Mouse (Mus musculus) CH12.LX (cell line): ENCODE measurements around the gene Mmadhc. TPM values are rescaled to one million over a fixed set of nuclear protein-coding genes. Genes with fewer than 3 reads are reported as not detected.

Source experiments
- DNase-seq: peaks from one replicate; pipeline ENCODE4 v3.0.0-alpha.2; 2013; ENCODE audit errors: extremely low read depth
- H3K27ac ChIP-seq: 2 replicates; pipeline ENCODE4 v1.5.1; 2012; ENCODE audit warnings: low read depth, mild to moderate bottlenecking, control low read depth, moderate library complexity; ENCODE audit not compliant: insufficient read depth
- H3K27me3 ChIP-seq: replicated peaks from 2 replicates; pipeline ENCODE3; 2012; ENCODE audit warnings: inconsistent platforms
- H3K36me3 ChIP-seq, 2 experiments: replicated peaks in 1 of 2; 2 replicates each; pipeline versions ENCODE3 to v1.6.1; 2012; ENCODE audit warnings: inconsistent platforms in 1 of 2, low read length in 1 of 2, mild to moderate bottlenecking in 1 of 2, mixed read lengths in 1 of 2, moderate library complexity in 1 of 2; ENCODE audit not compliant: control insufficient read depth in 1 of 2, insufficient read depth in 1 of 2
- H3K4me1 ChIP-seq, 2 experiments: 2 replicates each; pipeline ENCODE4 v1.6.1; 2012; ENCODE audit warnings: inconsistent platforms in 1 of 2, moderate library complexity in 1 of 2; ENCODE audit not compliant: insufficient read depth in 2 of 2, control insufficient read depth in 1 of 2
- H3K4me2 ChIP-seq: 2 replicates; pipeline ENCODE4 v1.6.1; 2012; ENCODE audit warnings: low read depth, mild to moderate bottlenecking, control low read depth; ENCODE audit not compliant: poor library complexity, insufficient read depth, severe bottlenecking
- H3K4me3 ChIP-seq, 3 experiments: fragments of 150-350 bp in 1 of 3; sonication (generic) in 1 of 3; replicated peaks in 1 of 3; 2 replicates each; pipeline versions ENCODE3 to v1.5.1; 2011 to 2012; ENCODE audit warnings: low read depth in 2 of 3, low read length in 2 of 3, mild to moderate bottlenecking in 2 of 3, moderate library complexity in 2 of 3, control low read depth in 1 of 3, improper control_type of control experiment in 1 of 3, inconsistent platforms in 1 of 3, mixed read lengths in 1 of 3; ENCODE audit not compliant: poor library complexity in 1 of 3
- H3K79me2 ChIP-seq: replicated peaks from 2 replicates; pipeline ENCODE4 v1.6.1; 2012; ENCODE audit warnings: mild to moderate bottlenecking, moderate library complexity; ENCODE audit not compliant: control insufficient read depth, poor library complexity, insufficient read depth, severe bottlenecking; ENCODE audit errors: extremely low read depth
- H3K9ac ChIP-seq: 2 replicates; pipeline ENCODE4 v1.6.1; 2012; ENCODE audit warnings: low read depth, mild to moderate bottlenecking, control low read depth, moderate library complexity; ENCODE audit not compliant: insufficient read depth
- H3K9me3 ChIP-seq: replicated peaks from 2 replicates; pipeline ENCODE3; 2012; ENCODE audit warnings: low read length, inconsistent platforms, mixed read lengths
- BHLHE40 ChIP-seq: IDR thresholded peaks from 2 replicates; pipeline ENCODE4 v1.6.1; 2011; ENCODE audit warnings: mild to moderate bottlenecking, low read depth, low read length, improper control_type of control experiment
- CHD1 ChIP-seq: IDR thresholded peaks from 2 replicates; pipeline ENCODE4 v1.6.1; 2012; ENCODE audit warnings: low read depth, low read length, improper control_type of control experiment, inconsistent platforms
- CHD2 ChIP-seq: IDR thresholded peaks from 2 replicates; pipeline ENCODE4 v1.6.1; 2011; ENCODE audit warnings: low read length, improper control_type of control experiment
- CTCF ChIP-seq, 2 experiments: IDR thresholded peaks in 1 of 2; conservative IDR thresholded peaks in 1 of 2; 2 replicates each; pipeline ENCODE4 v1.5.1; 2011 to 2012; ENCODE audit warnings: low read depth in 2 of 2, low read length in 2 of 2, improper control_type of control experiment in 1 of 2, inconsistent platforms in 1 of 2, mild to moderate bottlenecking in 1 of 2, moderate library complexity in 1 of 2
- E2F4 ChIP-seq: IDR thresholded peaks from 2 replicates; pipeline ENCODE4 v1.6.1; 2011; ENCODE audit warnings: low read depth, low read length, improper control_type of control experiment; ENCODE audit not compliant: insufficient replicate concordance
- ETS1 ChIP-seq: conservative IDR thresholded peaks from 2 replicates; pipeline ENCODE4 v1.6.1; 2012; ENCODE audit warnings: low read depth, mild to moderate bottlenecking, inconsistent platforms, low read length, improper control_type of control experiment, moderate library complexity
- GABPA ChIP-seq: IDR thresholded peaks from 2 replicates; pipeline ENCODE4 v1.6.1; 2012; ENCODE audit warnings: low read depth, low read length, improper control_type of control experiment, inconsistent platforms; ENCODE audit not compliant: insufficient replicate concordance
- IRF4 ChIP-seq: IDR thresholded peaks from 2 replicates; pipeline ENCODE4 v1.6.1; 2014; ENCODE audit warnings: low read depth, mild to moderate bottlenecking, inconsistent platforms, low read length, improper control_type of control experiment
- JUN ChIP-seq: IDR thresholded peaks from 2 replicates; pipeline ENCODE4 v1.6.1; 2011; ENCODE audit warnings: low read depth, mild to moderate bottlenecking, low read length, improper control_type of control experiment, moderate library complexity; ENCODE audit not compliant: insufficient read depth
- JUND ChIP-seq: conservative IDR thresholded peaks from 2 replicates; pipeline ENCODE4 v1.6.1; 2011; ENCODE audit warnings: low read depth, low read length, improper control_type of control experiment
- KAT2A ChIP-seq: IDR thresholded peaks from 2 replicates; pipeline ENCODE4 v1.6.1; 2012; ENCODE audit warnings: low read length, improper control_type of control experiment, inconsistent platforms; ENCODE audit not compliant: insufficient replicate concordance
- MAFK ChIP-seq: IDR thresholded peaks from 2 replicates; pipeline ENCODE4 v1.6.1; 2011; ENCODE audit warnings: low read length, improper control_type of control experiment; ENCODE audit not compliant: insufficient replicate concordance
- MAZ ChIP-seq: IDR thresholded peaks from 2 replicates; pipeline ENCODE4 v1.6.1; 2012; ENCODE audit warnings: low read depth, mild to moderate bottlenecking, inconsistent platforms, low read length, improper control_type of control experiment, moderate library complexity
- MXI1 ChIP-seq: IDR thresholded peaks from 2 replicates; pipeline ENCODE4 v1.6.1; 2011; ENCODE audit warnings: mild to moderate bottlenecking, low read depth, low read length, improper control_type of control experiment
- MYC ChIP-seq: IDR thresholded peaks from 2 replicates; pipeline ENCODE4 v1.6.1; 2011; ENCODE audit warnings: low read depth, mild to moderate bottlenecking, improper control_type of control experiment, low read length
- POLR2AphosphoS2 ChIP-seq: IDR thresholded peaks from 2 replicates; pipeline ENCODE4 v1.6.1; 2011; ENCODE audit warnings: low read depth, low read length, improper control_type of control experiment
- RAD21 ChIP-seq: IDR thresholded peaks from 2 replicates; pipeline ENCODE4 v1.6.1; 2011; ENCODE audit warnings: low read depth, mild to moderate bottlenecking, low read length, improper control_type of control experiment, moderate library complexity
- RCOR1 ChIP-seq: conservative IDR thresholded peaks from 2 replicates; pipeline ENCODE4 v1.6.1; 2012; ENCODE audit warnings: low read depth, mild to moderate bottlenecking, inconsistent platforms, low read length, improper control_type of control experiment
- SIN3A ChIP-seq: IDR thresholded peaks from 2 replicates; pipeline ENCODE4 v1.6.1; 2012; ENCODE audit warnings: low read length, improper control_type of control experiment, inconsistent platforms
- SMC3 ChIP-seq: IDR thresholded peaks from 2 replicates; pipeline ENCODE4 v1.6.1; 2011; ENCODE audit warnings: low read depth, low read length, improper control_type of control experiment
- TCF12 ChIP-seq: IDR thresholded peaks from 2 replicates; pipeline ENCODE4 v1.6.1; 2014; ENCODE audit warnings: low read depth, mild to moderate bottlenecking, inconsistent platforms, low read length, improper control_type of control experiment
- UBTF ChIP-seq: IDR thresholded peaks from 2 replicates; pipeline ENCODE4 v1.6.1; 2012; ENCODE audit warnings: low read depth, mild to moderate bottlenecking, inconsistent platforms, low read length, improper control_type of control experiment, moderate library complexity
- USF1 ChIP-seq: IDR thresholded peaks from 2 replicates; pipeline ENCODE4 v1.6.1; 2014; ENCODE audit warnings: low read depth, mild to moderate bottlenecking, inconsistent platforms, low read length, improper control_type of control experiment
- ZC3H11A ChIP-seq: IDR thresholded peaks from 2 replicates; pipeline ENCODE4 v1.6.1; 2012; ENCODE audit warnings: low read depth, mild to moderate bottlenecking, inconsistent platforms, low read length, improper control_type of control experiment
- ZKSCAN1 ChIP-seq: IDR thresholded peaks from 2 replicates; pipeline ENCODE4 v1.6.1; 2012; ENCODE audit warnings: low read depth, inconsistent platforms, low read length, improper control_type of control experiment, borderline replicate concordance
- dilution Hi-C: fragments of 300-500 bp; cut with MboI; formaldehyde crosslinking; loops from 2 replicates; pipeline ENCODE4 v1.14.3; 2020; ENCODE audit warnings: low sequenced_read_pairs; ENCODE audit not compliant: extremely low pct_unique_long_range_greater_than_20kb, extremely low pct_ligation_motif_present
- in situ Hi-C: fragments of 300-500 bp; cut with MboI; formaldehyde crosslinking; loops from 3 replicates; pipeline ENCODE4 v1.14.3; 2019; ENCODE audit warnings: low sequenced_read_pairs, low pct_ligation_motif_present, low pct_unique_long_range_greater_than_20kb, mixed read lengths
- polyA plus RNA-seq: library from polyadenylated mRNA; unstranded; fragments of >175 nt; gene quantifications from 2 replicates; pipeline ENCODE4 v1.2.1, GENCODE M21; 2012; ENCODE audit warnings: low read depth; ENCODE audit not compliant: insufficient read length
- total RNA-seq, 2 experiments: library from RNA; depleted of rRNA; stranded (reverse); fragments of 300-350 nt in 1 of 2; fragments of >200 nt in 1 of 2; gene quantifications; 2 replicates each; pipeline ENCODE4 v1.2.3; 2012 to 2014

The Mmadhc gene
- total and polyA plus RNA-seq, 3 experiments = 74.9 to 142 (median 99.1) TPM

GRCm38 (mm10) chr2:50272165-50272564 lies 24.4 kb downstream of the Mmadhc start:
- dilution Hi-C loops = no loop called here
- Histone ChIP-seq H3K9ac (no peak overlapping the region), H3K9me3 (no peaks in the 10 kb centered on the region), H3K27me3 (no peaks in the 10 kb centered on the region), H3K4me1 (no peaks in the 10 kb centered on the region), H3K4me3 (no peak overlapping the region), H3K4me2 (no peak overlapping the region), H3K79me2 (no peaks in the 10 kb centered on the region), H3K27ac (no peak overlapping the region), H3K36me3 (peaks cover 3 to 11% of the 10 kb centered on the region in 2 experiments)
- in situ Hi-C loops = loop anchor here (5.0 kb wide), 1 partner anchor 505 kb away; no protein-coding TSS in a partner anchor
- DNase-seq = peak; percentile 29
- TF ChIP-seq ZC3H11A (peak; percentile 46; the same call in 1 of the 2 replicates), GABPA (no peak), UBTF (no peak), CHD1 (no peak), MAZ (no peak), RAD21 (peak; percentile 91), JUND (0 out of 2 replicates have a peak, but pooled peaks have one; percentile 16), SMC3 (peak; percentile 59), BHLHE40 (no peak), ETS1 (no peak), CTCF (conservative IDR thresholded peaks at IDR 0.05 in 1 of 2, IDR thresholded peaks at IDR 0.05 in 1 of 2; ENCODE audit: low read depth in 2 of 2, low read length in 2 of 2) (peak in 1 of 2 experiments; percentile 77; a peak in 2 of 4 replicates), CHD2 (no peak), MAFK (0 out of 2 replicates have a peak, but pooled peaks have one; percentile 13), IRF4 (peak; percentile 64)

DNA sequence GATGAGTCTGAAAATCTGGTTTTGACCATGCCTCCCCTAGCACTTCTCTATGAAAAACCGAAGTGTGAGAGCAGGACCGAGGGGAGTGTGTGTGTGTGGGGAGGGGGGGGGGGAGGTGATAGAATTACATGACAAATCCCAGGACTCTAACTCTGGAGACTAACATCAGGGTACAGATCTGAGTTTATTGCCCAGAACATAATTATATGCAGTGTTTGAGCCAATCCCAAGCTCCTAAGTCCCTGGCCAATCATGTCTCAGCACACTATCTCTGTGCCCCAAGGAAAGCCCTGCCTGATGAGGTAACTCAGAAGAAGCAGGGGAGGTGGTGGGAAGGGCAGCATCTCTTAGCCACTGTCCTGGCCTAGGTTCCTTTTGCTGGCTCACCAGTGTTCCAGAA lies 28.1 kb downstream of the Mmadhc start:
- TF ChIP-seq UBTF (no peak), BHLHE40 (no peak), MYC (no peak), RAD21 (no peak), TCF12 (no peak), MAFK (no peak), JUN (no peak), SMC3 (no peak), MXI1 (no peak), USF1 (no peak), POLR2AphosphoS2 (no peak), SIN3A (no peak), KAT2A (no peak), E2F4 (no peak), MAZ (no peak), CHD2 (no peak), RCOR1 (no peak), ZKSCAN1 (no peak), GABPA (no peak)
- Histone ChIP-seq H3K36me3 (no peaks in the 10 kb centered on the region), H3K79me2 (no peaks in the 10 kb centered on the region), H3K4me1 (no peaks in the 10 kb centered on the region), H3K27ac (no peak overlapping the region), H3K27me3 (no peaks in the 10 kb centered on the region), H3K9me3 (no peaks in the 10 kb centered on the region), H3K4me3 (no peak overlapping the region), H3K4me2 (no peak overlapping the region), H3K9ac (no peak overlapping the region)
- dilution Hi-C loops = no loop called here
- DNase-seq = no peak
- in situ Hi-C loops = no loop called here
